Mouse (Mus musculus): ENCODE measurements around the gene Traf2. TPM values are rescaled to one million over a fixed set of nuclear protein-coding genes. Genes with fewer than 3 reads are reported as not detected.
A peak's percentile ranks its signal among the peaks of the same experiment; 100 is the strongest.
"Not testable (repeated sequence)": the region's sequence is repeated elsewhere in the genome, so short reads cannot be mapped to it uniquely, and the experiment has no call there.

Gene Traf2
- total RNA-seq, 2 experiments from 2014 or later = 9.5 to 10.5 TPM

DNA sequence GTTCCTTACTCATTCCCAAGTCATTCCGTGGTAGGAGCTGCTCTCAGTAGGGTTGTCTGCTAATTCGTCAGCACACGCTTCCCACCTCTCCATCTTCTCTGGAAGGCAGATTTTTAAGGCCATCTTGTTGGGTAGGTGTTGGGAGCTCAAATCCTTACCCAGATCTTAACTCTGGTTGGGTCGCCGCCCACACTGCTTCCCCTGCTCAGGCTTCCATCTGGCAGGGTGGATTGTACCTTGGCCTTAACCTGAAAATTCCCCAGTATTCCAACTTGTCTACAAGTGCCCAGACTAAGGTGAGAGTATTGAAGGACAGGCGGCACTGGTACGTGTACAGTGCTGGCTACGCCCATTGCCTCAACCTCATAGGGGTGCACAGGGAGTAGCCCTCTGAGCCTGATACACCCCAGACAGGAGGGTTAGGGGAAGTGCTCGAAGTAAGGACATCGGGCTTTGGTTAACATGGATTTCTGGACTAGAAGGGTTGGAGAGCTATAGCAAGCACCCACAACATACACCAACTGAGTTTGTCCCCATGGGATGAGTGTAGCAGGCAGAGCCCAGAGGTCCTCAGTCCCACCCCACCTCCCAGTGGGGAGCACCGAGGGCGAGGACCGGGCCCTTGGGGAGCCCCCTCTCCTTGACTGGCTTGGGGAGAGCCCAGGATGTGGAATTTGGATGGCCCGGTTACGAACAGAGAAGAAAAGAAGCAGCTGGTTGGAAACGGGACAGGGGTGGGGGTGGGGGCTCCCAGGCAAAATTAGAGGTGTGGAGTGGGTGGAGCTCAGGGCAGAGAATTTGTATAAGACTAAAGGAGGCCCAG lies 29.5 kb upstream of the Traf2 start:
- DNase-seq (ENCODE audit: extremely low spot score in 1 of 2, low spot score in 1 of 2) = no peak

DNA sequence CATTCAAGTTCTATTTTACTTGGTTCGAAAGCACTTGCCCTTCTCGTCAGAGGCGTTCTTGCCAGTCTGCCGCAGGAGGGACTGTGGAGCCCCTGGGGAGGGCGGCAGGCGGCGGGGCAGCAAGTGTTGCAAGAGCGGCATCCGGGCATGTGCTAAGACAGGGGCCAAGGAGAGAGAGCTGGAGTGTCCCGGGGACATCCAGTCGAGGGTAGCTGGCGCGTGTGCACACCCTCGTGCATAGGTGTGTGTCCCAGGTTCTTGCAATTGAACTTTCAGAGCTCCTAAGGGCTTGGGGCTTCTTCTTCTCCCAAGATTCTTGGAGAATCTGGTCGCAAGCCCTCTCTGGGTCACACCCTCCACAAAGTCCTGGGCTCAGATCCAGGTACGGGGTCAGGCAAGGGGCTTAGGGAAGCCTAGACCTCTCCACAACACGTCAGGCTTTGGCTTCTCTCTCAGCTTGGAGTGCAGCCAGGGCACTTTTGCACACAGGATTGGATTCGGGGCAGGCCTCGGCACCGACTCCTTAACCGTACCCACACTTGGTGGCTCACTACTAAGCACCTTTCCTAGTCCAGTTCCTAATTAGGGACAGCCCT lies 28.8 kb upstream of the Traf2 start:
- no peak for DNase-seq (ENCODE audit: extremely low spot score in 1 of 2, low spot score in 1 of 2)

DNA sequence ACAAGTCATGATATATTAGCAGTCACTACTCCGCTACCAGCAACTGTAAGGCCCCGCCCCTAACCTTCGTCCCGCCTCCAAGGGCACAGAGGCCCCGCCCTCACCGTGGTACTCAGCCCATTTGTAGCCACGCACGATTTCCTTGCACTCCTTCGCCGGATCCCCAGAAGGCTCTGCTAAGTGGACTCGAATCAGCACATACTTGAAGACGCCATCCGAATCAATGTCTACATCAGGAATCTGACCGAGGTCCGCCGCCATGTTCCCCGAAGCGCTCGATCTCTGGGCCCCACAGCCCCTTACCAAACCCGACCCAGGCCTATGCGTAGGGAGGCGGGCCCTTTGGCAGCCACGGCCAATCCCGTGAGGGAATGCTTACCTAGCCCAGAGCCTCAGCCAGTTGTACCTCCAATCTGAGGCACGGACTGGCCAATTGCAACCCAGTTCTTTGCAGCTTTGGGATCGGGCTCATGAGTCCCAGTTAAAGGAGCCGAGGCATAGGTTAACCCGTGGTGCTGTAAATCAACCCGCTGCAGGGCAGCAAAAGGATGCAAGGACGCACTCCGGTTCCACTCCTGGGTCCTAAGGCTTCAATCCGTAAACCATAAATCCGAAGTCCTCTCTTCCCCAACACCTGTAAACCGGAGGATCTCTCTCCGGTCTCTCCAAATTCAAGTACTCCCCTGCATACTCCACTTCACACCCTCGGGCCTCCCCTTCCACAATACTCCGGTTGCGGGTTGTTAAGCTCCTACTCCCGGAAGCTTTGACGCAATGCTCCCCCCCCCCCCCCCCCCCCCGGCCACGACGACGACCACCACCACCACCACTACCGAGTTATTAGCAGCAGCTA lies 28.1 kb upstream of the Traf2 start, which contains the start of the genes Mamdc4 and Phpt1:
Mamdc4 (minus strand) TSS at position 267 of the 853 bp plus-strand sequence.
Phpt1 (minus strand) TSS at position 646 of the 853 bp plus-strand sequence.
- peak; percentile 87 to 96 for DNase-seq (ENCODE audit: extremely low spot score in 1 of 2, low spot score in 1 of 2)

DNA sequence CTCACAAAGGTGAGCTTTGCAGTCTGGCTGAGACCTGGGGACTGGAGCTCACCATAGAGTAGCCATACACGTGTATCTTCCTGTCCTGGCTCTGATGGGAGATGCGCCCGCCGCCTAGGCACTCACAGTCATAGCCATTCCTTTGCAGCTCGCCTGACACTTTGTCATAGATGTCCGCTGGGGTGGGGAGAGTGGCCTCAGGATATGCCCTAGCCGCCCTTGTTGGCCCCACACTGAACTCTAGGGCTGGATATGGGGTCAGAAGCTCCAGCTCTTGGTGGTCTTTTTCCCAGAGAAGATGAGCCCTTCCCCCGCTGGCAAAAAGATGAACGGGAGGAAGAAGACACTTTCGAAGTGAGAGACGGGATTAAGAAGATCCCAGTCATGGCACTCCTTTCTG lies 27.4 kb upstream of the Traf2 start:
- no peak for DNase-seq (ENCODE audit: extremely low spot score in 1 of 2, low spot score in 1 of 2)

DNA sequence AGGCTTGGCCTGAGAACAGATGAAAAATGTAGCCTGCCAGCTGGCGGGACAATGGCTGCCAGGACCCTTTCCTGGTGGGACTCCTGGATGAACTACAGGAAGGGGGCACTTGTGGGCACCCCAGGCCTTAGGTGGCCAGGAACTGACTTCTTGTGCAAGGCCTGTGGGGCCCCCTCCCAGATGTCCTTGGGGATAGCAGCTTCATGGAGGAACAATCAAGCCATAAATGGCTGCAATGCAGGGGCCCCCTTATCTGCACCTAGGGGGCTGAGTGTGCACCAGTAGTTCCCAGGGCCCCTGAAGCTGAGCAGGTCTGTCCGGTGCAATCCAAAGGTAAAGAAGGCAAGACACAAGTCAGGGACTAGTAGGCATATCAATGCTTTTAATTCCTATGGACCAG lies 26.3 kb upstream of the Traf2 start:
- DNase-seq (ENCODE audit: extremely low spot score in 1 of 2, low spot score in 1 of 2) = no peak

DNA sequence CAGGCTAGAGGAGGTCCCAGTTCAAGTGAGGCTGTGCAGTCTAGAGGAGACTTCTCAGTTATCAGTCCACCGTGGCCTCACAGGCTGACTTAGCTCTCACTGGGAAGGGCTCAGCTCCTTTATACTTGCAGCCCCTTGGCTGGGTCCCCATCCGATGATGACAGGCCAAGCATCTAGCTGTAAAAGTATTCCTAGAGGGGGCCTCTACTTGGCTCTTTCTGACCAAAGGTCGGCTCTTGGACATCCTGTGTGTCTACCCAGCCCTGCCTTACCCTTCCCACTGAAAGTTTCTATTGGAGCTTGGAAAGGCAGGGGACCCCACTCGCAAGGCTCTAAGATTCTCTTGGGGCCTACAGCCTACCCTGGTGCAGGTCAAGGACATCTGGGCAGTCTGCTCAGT lies 24.5 kb upstream of the Traf2 start:
- no peak for DNase-seq (ENCODE audit: extremely low spot score in 1 of 2, low spot score in 1 of 2)

DNA sequence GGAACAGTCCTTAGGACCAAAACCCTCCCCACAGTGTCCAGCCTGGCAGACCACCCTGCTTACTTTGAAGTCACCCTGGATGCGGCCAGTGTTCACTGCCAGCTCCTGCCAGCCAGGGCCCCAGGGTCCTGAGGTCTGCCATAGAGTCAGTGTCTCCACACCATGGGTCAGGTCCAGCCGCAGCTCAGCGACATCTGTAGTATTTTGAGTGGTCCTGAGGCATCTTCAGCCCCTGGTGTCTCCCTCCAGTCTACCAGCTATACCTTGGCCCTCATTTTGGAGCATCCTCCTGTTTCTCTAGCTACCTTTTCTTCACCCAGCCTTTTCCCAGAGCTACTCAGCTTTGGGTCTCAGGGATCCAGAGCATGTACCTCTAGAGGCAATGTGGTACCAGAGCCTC lies 22.6 kb upstream of the Traf2 start:
- DNase-seq (ENCODE audit: extremely low spot score in 1 of 2, low spot score in 1 of 2) = no peak

DNA sequence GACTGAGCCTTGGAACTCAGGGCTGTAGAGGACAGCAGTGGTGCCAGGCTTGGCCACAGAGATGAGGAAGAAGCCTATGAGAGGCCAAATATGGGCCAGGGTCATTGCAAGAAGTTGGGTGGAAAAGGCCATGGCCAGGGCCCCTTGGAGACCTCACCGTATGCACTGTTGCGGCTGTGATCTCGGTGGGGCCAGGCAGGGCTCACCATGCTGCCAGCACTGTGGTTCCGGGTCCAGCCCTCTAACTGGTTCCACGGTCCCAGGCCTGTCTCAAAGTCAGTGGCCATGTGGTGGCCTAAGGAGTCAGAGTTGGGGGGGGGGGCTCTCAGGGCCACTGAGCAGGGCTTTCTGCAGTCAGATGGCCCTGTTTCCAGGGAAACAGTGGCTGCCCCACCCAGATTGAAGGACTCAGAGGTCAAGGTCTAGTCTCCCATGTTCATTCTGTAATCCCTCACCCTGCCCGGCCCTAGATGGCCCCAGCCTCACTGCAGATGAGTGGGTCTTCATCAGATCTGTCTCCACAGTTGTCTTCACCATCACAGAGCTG lies 21.8 kb upstream of the Traf2 start:
- no peak for DNase-seq (ENCODE audit: extremely low spot score in 1 of 2, low spot score in 1 of 2)

DNA sequence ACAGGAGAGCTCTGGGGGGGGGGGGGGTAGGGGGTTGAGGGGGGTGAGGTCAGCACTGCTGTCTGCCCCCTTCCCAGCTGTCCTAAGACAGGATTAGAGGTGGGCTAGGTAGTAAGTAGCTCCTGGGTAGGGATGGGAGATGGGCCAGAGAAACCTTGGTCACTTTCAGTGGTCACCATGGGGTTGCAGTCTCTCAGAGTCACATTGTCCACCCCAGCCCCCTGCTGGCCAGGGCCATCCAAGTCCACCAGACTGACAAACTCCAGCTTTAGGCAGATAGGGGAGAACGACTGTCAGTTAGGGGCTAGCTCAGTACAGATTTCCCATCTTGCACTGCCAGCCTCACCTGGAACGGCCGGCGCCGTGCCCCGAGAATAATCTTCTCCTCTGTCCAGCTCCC lies 19.8 kb upstream of the Traf2 start:
- no peak for DNase-seq (ENCODE audit: extremely low spot score in 1 of 2, low spot score in 1 of 2)

DNA sequence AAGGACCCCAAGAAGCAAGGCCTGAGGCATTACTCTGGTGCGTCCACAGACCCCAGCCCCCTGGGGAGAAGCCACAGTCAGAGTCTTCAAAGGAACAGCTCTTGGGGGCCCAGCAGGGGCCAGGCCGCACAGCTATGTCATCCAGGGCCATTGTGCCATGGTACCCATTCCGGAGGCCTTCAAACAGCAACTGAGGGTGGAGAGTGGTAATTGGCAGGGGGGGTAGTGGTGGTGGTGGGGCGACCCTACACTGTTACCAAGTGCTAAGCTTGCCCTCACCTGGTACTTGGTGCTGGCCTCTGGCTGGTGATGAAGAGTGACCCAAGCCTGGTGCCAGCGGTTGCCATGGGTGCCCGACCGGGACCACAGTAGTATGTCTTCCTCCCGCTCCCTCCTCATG lies 19.0 kb upstream of the Traf2 start:
- DNase-seq (ENCODE audit: extremely low spot score in 1 of 2, low spot score in 1 of 2) = no peak

DNA sequence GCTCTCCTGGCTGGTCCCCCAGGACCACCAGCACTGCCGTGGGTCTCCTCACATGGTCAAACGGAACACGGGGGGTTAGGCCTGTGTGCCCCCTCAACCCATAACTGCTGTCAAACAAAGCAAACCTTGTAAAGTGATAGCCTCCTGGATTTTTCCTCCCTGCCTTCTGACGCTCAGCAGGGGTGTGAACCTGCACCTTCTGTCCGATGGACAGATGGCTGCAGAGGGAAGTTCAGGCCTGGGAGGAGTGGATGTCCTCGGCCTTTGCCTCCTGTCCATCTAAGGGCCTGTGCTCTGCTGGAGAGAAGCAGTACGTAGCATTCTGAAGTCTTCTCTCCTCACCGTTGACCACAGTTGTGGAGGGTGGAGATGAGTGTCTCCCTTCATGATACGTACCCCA lies 15.2 kb upstream of the Traf2 start:
- DNase-seq (ENCODE audit: extremely low spot score in 1 of 2, low spot score in 1 of 2) = no peak

DNA sequence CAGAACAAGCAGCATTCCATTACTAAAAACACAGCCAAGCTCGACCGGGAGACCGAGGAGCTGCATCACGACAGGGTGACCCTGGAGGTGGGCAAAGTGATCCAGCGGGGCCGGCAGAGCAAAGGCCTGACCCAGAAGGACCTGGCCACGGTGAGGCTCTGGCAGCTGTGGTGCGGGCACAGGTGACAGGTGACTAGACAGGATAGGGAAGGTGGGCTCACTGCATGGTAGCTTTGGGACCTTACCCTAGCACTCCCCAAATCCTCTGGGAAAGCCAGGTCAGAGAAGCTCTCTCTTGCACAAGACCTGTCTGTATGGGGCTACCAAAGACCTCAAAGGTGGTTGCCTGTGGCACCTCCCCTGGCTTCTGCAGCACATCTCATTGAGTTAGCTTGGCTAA lies 13.8 kb upstream of the Traf2 start:
- DNase-seq (ENCODE audit: extremely low spot score in 1 of 2, low spot score in 1 of 2) = no peak

DNA sequence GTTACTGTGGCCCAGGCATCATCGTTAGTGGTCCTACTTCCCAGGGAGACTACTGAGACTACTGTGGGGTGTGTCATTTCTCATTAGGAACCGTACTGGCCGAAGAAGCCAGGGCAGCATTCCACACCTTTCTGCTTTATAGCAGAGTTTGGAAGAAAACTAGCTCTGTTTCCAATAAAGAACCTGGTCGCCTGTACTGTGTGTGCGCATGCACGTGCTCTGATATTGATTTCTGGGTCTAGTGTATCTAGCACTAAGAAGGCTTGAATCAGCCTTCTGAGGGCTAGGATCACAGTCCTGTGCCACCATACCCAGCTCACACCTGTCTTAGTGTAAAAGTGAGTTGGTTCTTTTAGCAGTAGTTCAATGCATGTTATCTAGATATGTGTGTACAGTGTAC lies 12.0 kb upstream of the Traf2 start:
- no peak for DNase-seq (ENCODE audit: extremely low spot score in 1 of 2, low spot score in 1 of 2)

DNA sequence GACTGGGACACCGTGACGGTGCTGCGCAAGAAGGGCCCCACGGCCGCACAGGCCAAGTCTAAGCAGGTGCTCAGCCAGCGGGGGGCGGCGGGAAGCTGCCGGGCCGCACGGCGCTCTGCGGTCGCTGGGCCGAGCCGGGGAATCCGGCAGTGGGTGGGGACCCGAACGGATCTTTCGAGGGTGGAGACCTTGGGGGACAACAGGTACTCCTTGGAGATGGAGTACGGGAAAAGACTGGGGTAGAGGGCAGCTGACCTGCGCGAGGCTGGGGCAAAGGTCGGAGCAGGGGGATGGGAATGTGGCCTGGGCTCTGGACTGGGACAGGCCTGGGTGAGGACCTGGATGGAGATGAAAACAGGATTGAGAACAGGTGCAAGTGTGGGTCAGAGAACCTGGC lies 11.2 kb upstream of the Traf2 start:
- DNase-seq (ENCODE audit: extremely low spot score in 1 of 2, low spot score in 1 of 2) = no peak

DNA sequence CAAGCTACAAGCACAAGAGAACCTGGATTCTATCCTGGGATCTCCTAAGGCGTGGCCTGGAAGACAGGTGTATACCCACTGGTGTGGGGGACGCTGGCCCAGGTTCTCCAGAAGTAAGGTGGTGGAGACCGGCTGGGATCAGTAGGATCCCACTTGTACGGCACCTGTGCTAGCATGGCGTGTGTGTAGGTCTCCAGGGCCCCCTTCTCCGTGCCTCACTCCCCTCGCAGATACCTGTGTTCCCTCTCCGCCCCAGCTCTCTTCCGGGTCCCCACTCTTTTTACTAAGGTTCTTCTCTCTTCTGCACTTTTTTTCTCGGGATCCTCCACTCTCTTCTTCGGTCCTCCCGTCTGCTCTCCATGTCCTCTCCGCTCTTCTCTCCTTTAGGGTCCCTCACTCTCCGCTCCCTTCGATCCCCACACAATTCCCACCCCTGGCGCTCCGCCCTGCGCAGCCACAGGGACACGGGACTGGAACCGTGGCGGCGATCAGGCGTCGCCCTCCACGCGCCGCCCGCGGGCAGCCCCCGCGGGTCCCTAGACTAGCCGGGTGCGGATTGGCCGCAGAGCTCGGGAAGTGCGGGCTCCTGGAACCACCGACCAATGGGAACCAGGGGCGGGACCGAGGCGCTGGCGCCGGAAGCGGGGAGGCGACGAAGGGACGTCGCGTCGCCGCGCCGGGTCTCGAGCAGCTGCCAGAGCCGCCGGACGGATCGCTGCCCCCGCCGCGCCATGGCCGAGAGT lies 10.7 kb upstream of the Traf2 start, which contains the start of gene Edf1:
Edf1 (plus strand) TSS at position 627 of the 743 bp plus-strand sequence.
- peak; percentile 83 to 90 for DNase-seq (ENCODE audit: extremely low spot score in 1 of 2, low spot score in 1 of 2)

DNA sequence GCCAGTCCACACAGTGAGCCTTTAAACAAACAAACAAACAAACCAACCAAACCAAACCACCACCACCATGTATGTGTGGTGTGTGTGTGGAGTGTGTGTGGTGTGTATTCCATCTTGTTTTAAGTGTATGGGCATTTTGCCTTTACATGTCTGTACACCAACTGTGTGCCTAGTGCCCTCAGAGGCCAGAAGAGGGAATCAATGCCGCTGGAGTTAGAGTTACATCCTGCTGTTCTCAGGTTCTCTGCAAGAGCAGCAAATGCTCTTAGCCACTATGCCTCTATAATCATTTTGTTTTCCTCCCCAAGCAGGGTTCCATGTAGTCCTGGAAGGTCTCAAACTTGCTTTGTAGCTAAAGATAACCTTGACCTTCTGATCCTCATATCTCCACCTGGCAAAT lies 9.6 kb upstream of the Traf2 start:
- no peak for DNase-seq (ENCODE audit: extremely low spot score in 1 of 2, low spot score in 1 of 2)

DNA sequence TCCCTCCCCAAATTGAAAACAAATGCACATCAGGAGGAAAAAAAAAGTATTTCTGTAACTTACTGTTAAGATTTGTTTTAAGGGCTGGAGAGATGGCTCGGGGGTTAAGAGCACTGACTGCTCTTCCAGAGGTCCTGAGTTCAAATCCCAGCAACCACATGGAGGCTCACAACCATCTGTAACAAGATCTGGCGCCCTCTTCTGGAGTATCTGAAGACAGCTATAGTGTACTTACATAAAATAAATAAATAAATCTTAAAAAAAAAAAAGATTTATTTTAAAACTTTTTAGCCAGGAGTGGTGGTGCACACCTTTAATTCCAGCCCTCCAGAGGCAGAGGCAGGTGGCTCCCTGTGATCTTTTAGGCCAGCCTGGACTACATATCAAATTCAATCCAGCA lies 8.7 kb upstream of the Traf2 start:
- not testable (repeated sequence) for DNase-seq (ENCODE audit: extremely low spot score in 1 of 2, low spot score in 1 of 2)

DNA sequence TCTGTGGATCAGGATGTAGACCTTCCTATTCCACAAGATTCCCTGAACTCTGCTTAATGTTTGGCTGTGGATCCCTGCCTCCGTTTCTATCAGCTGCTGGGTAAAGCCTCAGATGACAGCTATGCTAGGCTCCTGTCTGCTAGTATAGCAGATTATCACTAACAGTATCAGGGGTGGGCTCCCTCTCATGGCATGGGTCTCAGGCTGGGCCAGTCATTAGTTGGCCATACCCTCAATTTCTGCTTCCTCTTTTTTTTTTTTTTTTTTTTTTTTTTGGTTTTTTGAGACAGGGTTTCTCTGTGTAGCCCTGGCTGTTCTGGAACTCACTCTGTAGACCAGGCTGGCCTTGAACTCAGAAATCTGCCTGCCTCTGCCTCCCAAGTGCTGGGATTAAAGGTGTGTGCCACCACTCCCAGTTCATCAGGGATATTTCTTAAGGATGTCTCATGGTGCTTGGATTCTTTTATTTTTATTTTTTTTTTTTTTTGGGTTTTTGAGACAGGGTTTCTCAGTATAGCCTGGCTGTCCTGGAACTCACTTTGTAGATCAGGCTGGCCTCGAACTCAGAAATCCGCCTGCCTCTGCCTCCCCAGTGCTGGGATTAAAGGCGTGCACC lies 6.5 kb upstream of the Traf2 start:
- DNase-seq (ENCODE audit: extremely low spot score in 1 of 2, low spot score in 1 of 2) = not testable (repeated sequence)

DNA sequence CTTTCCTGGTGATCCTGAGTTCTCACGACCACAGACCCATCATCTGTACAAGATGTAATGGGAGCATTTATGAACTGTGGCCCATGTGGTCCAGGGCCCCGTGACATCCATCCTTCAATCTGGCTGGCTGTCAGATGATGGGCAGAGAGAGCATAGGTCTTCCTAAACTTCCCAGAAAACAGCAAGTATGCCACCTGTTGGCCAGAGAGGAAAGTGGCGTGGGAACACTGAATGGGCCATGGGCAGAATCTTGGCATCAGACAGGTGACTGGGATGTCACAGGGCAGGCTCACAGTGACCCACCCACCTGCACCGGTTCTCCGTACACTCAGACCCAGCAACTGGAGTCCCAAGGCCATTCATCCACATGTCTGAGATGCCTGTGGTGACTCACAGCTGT lies 4.4 kb upstream of the Traf2 start:
- DNase-seq (ENCODE audit: extremely low spot score in 1 of 2, low spot score in 1 of 2) = no peak
